Mouse (Mus musculus) CD4-positive helper T cell, adult 2 months (primary cell): ENCODE results near the gene Rufy3.

Experiments
- DNase-seq: peaks from one replicate; pipeline ENCODE4 v3.0.0-alpha.2; 2012; ENCODE audit warnings: low read depth, missing footprints, low spot score

The Rufy3 gene

DNA sequence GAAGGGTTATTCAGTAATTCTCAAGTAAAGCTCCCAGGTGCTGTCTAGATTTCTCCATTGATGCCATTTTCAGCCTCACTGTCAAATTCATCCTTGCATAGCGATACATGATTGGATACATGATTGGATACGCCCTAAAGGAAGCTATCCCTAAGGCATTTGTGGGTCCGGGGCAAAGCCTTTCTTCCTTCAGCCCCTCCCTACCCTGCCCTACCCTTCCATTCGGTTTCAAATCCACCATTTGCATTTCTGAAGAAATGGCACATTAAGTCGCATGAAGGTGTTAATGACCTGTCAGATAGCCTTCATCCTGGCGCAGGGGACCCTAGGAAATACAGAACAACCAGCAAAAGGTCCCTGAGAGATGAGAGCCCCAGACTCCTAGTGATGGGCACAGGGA, 120.5 kb downstream of the Rufy3 start:
- DNase-seq: no peak

DNA sequence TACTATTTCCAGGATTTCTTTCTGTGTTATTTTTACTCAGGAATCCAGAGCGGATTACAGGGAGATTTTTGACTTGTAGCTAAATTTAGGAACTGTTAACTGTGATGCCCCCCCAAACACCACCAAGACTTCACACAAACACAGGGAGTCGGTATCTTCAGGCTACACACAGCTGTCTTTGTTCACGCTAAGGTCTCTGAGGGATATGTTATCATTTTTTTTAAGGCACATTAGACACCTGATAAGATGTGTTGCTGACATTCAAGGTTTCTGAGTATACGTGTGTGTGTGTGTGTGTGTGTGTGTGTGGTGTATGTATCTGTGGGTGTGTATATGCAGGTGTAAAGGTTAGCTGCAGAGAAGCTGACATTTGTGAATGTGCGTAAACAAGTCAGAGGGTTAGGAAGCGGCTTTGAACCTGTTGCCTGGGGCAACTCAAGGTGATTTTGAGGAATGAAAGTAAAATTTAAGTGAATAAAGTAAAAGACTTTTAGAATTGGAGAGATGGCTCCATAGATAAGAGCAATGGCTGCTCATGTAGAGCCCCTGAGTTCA, 121.0 kb downstream of the Rufy3 start:
- no peak for DNase-seq

- no peak for DNase-seq
These were observed 123.2 kb downstream of the Rufy3 start for GRCm38 (mm10) chr5:88687996-88688406.

- no peak for DNase-seq
These were observed 123.8 kb downstream of the Rufy3 start for GRCm38 (mm10) chr5:88688583-88689187.

DNA sequence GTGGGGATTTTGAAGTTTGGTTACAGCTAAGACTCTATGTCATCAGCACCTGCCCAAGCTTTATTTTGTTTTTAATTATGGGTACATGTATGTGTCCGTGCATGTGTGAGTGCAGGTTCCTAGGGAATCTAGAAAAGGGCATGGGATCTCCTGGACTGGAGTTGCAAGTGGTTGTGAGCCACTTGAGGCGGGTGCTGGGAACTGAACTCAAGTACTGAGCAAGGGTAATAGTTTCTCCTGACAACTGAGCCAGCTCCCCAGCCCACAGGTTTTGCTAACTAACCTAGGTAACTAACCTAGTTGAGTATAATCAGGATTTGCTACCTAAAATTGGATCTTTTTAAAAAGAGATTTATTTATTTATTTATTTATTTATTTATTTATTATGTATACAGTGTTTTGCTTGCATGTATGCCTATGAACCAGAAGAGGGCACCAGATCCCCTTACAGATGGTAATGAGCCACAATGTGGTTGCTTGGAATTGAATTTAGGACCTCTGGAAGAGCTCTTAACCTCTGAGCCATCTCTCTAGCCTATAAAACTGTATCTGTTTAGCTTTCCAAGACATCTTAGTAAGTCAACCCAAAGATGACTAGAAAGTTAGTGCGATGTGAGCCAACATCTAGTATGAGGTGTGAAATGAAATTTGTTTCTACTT, 124.6 kb downstream of the Rufy3 start:
- DNase-seq: peak; percentile 32

DNA sequence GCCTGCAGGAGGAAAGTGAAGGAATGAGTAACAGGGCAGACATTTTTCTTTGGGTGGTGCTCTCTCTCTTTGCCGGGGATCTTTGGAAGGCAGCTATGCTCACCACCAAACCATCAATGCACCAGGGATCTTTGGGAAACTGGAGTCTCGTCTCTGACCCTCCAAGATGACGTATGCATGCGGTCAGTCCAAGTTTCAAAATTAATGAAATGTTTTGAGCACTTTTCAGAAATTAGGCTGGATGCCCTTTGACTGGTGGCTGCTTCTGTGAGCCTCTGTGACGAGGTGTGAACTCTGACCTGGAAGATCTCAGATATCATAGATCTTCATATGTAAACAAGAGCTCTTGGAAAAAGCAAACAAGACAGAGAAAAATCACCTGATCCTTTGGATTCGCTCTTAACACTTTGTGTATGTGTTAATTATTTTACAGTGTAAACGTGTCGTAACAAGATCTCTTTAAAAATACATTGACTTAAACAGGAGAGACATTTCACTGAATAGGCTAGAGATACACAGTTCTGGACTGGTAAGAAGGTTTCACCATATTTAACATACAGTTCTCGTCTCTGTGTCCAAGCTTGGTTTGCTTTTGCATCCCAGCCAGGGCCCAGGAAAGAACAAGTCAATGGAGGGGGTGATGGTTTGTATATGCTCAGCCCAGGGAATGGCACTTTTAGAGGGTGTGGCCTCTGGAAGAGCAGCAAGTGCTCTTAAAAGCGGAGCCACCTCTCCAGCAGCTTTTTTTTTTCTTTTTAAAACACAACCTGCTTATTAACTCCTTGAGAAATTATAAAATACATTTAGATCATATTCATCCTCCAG, 126.1 kb downstream of the Rufy3 start:
- DNase-seq: no peak

GRCm38 (mm10) chr5:88691506-88692095, 126.8 kb downstream of the Rufy3 start:
- DNase-seq: no peak

DNA sequence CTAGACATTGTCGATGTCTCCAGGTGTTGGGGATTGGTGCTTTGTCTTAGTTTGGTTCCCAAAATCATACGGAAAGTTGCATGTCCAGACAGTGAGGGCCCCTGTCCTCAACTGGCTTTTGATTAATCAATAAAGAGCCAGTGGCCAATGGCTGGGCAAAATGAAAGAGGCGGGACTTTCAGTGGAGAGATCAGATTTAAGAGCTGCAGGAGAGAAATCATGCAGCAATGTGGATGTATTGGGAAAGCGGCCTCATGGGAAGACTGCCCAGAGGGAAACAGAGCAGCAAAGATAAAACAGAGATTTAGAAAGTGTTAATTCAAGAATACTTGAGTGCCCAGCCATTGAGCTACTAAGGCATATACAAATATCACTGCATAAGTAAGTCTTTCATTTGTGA, 127.7 kb downstream of the Rufy3 start:
- DNase-seq: no peak

- DNase-seq: no peak
These were observed 128.2 kb downstream of the Rufy3 start for GRCm38 (mm10) chr5:88693057-88693456.

DNA sequence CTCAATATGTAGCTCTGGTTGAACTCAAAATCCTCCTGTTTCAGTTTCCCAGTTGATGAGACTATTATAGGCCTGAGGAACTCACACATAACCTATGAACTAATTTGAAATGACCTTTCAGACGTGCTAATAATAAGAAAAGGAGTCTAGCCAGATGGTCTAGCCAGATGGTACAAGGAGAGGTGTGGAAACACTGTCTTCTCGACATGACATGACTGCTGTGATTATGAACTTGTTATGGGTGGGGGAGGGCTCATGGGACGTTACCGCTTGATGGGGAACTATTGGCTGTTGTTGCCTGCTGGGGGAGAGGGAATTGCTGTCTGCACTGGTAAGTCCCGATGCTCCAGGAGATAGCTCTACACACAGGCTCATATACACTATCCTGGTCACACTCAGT, 132.5 kb downstream of the Rufy3 start:
- no peak for DNase-seq

DNA sequence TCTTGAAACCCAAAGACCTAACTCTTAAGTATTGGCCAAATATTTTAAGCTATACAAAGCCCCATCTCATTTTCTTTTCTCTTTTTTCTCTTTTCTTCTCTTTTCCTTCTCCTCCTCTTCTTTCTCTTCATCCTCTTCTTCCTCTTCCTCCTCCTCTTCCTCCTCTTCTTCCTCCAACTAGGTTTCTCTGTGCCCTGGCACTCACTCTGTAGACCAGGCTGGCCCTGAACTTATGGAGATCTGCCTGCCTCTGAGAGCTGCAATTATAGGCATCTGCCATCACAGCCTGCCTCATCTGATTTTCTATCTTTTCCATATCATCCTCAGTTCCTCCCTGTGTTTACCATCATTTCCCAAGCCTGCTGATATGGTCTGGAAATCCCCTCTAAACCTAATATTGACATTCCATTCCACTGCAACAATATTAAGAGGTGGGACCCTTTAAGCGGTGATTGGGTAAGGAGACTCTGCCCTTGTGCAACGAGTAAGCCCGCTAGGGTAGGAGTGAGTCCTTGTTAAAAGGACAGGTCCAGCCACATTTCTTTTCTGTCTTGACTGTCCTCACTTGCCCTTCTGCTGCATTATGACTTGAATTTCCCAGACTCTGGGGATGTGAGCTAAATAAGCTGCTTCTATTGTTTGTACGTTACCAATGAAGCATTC, 134.5 kb downstream of the Rufy3 start:
- no peak for DNase-seq
